Mouse (Mus musculus): ENCODE data around the gene 4933427I04Rik. TPM values are rescaled to one million over a fixed set of nuclear protein-coding genes. Genes with fewer than 3 reads are reported as not detected.

The 4933427I04Rik gene
- not detected for total RNA-seq (2021)

- DNase-seq: no peak
These were observed at the start of gene 4933427I04Rik for GRCm38 (mm10) chr4:123859379-123859778. 4933427I04Rik (plus strand) TSS chr4:123859679.

DNA sequence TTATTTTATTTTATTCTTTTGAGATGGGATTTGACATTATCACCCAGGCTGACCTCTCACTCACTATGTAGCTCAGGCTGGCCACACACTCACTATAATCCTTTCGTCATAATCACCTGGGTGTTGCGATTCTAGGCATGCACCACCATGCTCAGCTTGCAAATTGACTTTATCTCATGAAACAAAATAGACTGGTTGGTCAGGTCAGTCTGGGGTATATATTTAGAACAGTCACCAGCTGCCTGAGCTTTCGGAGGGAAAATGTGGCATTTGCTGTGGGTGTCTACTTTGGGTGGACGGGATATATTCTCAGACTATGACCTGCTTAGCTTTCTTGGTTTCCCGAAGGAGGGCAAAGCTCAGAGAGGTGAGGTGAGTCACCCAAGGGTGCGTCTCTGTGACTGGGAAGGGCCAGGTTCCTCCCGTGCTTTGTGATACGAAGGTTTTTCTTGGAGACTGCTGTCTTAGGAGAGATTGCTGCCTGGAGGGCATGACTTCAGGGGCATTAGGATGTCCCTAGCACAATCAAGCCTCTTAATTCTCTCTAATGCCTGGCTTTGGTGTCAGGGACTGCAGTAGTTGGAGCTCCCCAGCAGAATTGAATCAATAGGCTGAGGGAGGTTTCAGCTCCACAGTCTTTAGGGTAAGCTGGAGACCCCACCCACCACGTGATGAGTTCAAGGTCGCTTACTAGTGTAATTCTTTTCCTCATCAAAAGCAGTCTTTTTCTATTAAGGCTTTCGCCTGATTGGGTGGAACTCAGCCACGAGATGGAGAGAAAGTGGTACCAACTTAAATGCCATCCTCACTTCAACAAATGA, 48.8 kb upstream of the 4933427I04Rik start:
- DNase-seq: no peak

GRCm38 (mm10) chr4:123812525-123812924, 47.0 kb upstream of the 4933427I04Rik start:
- no peak for DNase-seq

GRCm38 (mm10) chr4:123814030-123814501, 45.4 kb upstream of the 4933427I04Rik start:
- DNase-seq: no peak

DNA sequence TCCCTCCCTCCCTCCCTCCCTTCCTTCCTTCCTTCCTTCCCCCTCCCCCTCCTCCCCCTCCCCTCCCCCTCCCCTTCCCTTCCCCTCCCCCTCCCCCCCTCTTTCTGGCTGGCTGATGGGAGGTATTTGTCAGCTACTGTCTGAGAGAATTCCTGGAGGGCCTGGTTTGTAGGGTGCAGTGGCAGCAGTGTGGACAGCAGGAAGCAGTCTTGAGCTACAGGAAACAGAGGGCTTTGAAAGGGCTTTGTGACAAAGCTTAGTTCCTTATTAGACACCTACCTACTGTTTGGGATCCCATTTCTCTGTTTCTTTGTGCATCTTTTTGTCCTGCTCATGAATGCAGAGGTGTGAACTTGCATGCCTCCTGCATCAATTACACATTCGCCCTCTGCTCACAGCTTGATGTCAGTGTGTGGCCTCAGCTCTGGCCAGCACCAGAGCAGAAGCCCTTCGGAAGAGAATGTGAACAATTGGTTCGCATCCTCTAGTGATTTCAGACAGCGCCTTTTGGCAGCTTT, 40.3 kb upstream of the 4933427I04Rik start:
- DNase-seq: no peak

- no peak for DNase-seq
These were observed 17.4 kb upstream of the 4933427I04Rik start for GRCm38 (mm10) chr4:123842126-123842525.

GRCm38 (mm10) chr4:123856888-123857287, 2.6 kb upstream of the 4933427I04Rik start:
- DNase-seq: no peak

DNA sequence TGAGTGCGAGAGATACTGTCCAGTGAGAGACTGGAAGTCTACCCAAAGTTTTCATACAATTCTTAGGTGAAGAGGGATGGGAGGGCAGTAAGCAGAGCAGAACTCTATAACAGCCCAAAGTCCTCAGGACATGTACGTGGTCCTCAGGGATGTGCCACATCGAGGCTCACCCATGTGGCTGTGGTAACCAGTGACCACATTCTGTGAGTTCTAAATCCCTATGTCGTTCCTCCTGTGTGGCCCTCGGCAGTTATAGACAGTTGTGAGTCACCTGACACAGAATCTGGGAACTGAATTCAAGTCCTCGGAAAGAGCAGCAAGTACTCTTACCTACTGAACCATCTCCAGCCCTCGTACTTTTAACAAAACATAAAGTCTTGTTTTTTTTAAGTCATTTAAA, 1.4 kb upstream of the 4933427I04Rik start:
- DNase-seq: no peak

DNA sequence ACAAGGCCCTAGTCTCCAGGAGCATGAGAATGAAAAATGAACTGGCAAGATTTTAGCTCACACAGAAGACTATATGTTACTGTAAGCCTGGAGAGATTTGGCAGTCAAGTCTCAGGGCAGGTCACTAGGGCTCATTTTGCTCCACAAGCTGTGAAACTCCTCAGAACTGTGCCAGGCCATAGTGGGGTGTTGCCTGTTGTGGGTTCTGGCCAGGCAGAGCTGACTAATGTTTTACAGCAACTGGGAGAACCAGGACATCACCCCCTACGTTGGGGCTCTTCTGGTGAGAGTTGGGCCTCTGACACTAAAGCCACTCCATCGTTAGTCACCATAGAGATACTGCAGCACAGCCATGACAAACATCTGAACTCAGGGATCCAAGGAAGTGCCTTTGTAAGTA, 324 bp downstream of the 4933427I04Rik start:
- no peak for DNase-seq

GRCm38 (mm10) chr4:123860621-123861020, 1.1 kb downstream of the 4933427I04Rik start:
- no peak for DNase-seq

- no peak for DNase-seq
These were observed 34.2 kb downstream of the 4933427I04Rik start for GRCm38 (mm10) chr4:123893726-123894125.

DNA sequence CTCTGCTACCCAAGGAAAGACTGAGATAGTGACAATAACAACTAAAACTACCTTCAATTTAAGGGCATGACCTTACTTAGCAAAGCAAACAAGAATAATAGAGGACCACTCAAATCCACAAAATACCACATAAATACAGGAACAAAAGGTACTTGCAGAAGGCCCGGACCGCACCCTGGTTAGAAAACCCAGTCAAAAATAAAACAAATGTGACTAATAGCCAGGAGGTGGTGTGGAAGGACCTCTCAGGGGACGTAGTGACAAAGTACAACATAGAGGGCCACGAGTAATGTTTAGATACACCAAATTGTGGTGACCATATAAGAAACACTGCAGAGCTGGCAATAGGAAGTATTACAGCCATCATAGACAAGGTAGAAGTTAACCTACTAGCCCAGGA, 34.8 kb downstream of the 4933427I04Rik start:
- DNase-seq: no peak

DNA sequence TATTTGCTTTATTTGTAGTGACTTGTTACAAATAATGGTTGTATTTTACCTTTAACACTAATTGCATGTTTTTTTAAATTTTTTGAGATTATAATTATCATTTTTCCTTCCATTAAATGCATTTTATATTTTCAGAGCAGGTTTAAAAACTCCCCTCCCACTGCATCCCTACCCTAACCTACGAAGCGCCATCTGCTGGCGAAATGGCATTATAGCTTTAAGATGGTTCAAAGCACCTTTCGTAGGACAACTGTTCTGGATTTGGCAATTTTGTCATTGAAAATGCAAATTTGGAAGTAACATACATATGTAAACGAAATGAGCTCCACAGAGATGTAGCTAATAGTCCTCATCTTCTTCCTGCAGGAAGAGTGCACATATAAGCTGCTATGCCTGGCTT, 39.2 kb downstream of the 4933427I04Rik start:
- peak in 1 of 2 experiments; percentile 26 for DNase-seq

- no peak for DNase-seq
These were observed 44.0 kb downstream of the 4933427I04Rik start for GRCm38 (mm10) chr4:123903432-123903831.

DNA sequence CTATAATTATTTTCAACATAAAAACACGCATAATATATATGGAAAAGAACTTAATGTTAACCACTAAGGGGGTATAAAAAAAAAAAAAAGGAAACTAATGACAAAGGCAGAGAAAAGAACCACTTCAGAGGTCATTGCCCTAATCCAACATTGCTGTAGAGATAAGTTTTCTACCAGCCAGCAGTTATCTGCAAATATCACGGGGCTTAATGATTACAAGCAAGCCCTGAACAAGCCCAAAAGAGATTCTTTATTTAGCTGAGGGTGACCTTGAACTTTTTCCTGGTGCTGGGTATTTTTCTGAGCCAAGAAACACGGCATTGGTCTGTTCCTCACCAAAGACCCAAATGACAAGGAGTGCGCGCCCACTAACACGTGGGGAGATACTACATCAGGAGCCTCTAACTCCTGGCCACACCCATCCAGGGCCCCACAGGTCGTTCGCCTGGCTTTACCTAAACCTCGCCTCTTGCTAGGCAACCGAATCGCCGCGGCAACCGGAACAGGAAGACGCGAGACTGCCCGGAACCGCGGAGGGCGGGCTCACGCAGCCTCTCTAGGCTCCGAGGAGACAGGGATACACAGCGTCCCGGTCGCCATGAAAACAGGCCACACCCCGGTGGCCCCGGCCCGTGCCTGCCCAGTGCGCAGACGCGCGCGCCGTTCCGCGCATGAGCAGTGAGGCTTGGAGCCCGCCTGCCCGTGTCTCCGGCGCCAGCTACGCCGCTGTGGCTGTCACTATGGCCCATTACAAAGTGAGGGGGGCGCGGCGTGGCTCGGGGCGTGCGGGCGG, 45.0 kb downstream of the 4933427I04Rik start, which contains the start of gene Mycbp:
Gene Mycbp, plus strand, starts transcription at position 500 of the 793 bp plus-strand sequence.
- peak; percentile 100 for DNase-seq

DNA sequence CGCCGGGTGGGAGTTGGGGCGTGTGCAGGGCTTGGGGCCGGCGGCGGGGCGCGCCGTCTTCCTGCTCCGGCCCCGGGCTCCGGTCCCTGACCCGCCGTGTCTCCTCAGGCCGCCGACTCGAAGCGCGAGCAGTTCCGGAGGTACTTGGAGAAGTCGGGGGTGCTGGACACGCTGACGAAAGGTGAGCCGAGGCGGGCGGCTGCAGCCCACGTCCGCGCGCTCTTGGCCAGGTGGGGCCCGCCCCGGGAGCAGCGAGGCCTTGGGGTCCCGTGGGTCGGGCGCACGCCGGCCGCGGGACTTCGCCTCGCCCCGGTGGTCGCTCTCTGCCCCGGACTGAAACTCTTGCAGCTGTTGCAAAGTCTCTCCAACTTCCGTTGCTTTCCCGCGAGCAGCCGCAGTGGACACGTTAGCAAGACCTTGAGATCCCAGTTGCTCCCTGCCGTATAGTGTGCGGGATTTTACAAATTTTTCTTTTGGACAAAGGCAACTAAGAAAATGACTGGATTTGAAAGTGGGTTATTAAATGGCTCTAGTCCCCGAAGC, 45.7 kb downstream of the 4933427I04Rik start:
- no peak for DNase-seq

DNA sequence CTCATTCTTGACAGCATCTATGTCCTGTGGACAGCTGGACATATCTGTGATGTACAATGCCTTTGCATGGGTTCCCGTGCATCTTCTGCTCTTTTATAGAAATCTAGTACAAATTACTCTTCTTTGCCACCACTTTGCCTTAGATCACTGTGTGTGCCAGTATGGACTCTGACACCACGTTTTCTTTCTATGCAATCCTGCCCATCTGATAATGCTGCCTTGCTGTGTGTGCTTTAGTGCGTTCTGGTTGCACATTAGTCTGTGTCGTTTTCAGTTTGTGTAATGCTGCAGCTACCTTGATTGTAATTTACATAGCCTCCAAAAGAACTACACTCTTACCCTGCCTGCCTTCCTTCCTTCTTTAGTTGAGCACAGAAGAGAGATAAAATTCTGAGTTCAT, 52.0 kb downstream of the 4933427I04Rik start:
- DNase-seq: no peak

GRCm38 (mm10) chr4:123912431-123912830, 53.0 kb downstream of the 4933427I04Rik start:
- DNase-seq: no peak
